ENCODE assay signal across 27 mouse cellular contexts in genomic region chr14:121959538-121959980, GRCm38 (mm10). TPM values are rescaled to one million over a fixed set of nuclear protein-coding genes. Genes with fewer than 3 reads are reported as not detected.
"Had no signal": no experiment of that assay in that cellular context is flagged by ENCODE, and none has a peak within 500 bp of the region (broad histone marks: within the 10 kb centered on the region; RNA-seq: fewer than 3 reads in every experiment).

No protein-coding gene starts in this region.

- H3K4me3 ChIP-seq: layer of hippocampus, adult 2 months; limb, embryonic 10.5 days; limb, embryonic 13.5 days; liver, embryonic 12.5 days; liver, embryonic 15.5 days; lung, embryonic 15.5 days; neural tube, embryonic 12.5 days; neural tube, embryonic 15.5 days had no signal

- H3K9ac ChIP-seq: limb, embryonic 13.5 days; liver, embryonic 12.5 days; liver, embryonic 15.5 days; lung, embryonic 15.5 days; neural tube, embryonic 12.5 days; neural tube, embryonic 15.5 days had no signal

- H3K4me2 ChIP-seq: limb, embryonic 13.5 days; liver, embryonic 12.5 days; liver, embryonic 15.5 days; lung, embryonic 15.5 days; midbrain, embryonic 11.5 days; neural tube, embryonic 12.5 days; neural tube, embryonic 15.5 days had no signal

- H3K4me1 ChIP-seq: neural tube, embryonic 12.5 days had no signal

- DNase-seq: kidney, adult 18-20 months; kidney, adult 9 months; kidney, postnatal 25 days; layer of hippocampus, adult 9-11 months; liver; lung, adult 18-20 months; lung, postnatal 10 days; lung, postnatal 36 days; midbrain, embryonic 14.5 days; retina, postnatal 1 day; thymus, adult 2 months; thymus, postnatal 25 days had no signal

- H3K9me3 ChIP-seq: limb, embryonic 10.5 days; limb, embryonic 13.5 days; liver, embryonic 12.5 days; liver, embryonic 15.5 days; lung, embryonic 15.5 days; neural tube, embryonic 12.5 days; neural tube, embryonic 15.5 days had no signal

- H3K36me3 ChIP-seq: liver, embryonic 15.5 days; lung, embryonic 15.5 days; neural tube, embryonic 12.5 days; neural tube, embryonic 15.5 days had no signal

- H3K27ac ChIP-seq: kidney, postnatal 0 days; layer of hippocampus, adult 2 months; limb, embryonic 10.5 days; limb, embryonic 13.5 days; liver, embryonic 12.5 days; liver, embryonic 15.5 days; lung, embryonic 15.5 days; neural tube, embryonic 12.5 days; neural tube, embryonic 15.5 days; stomach, postnatal 0 days had no signal

- H3K27me3 ChIP-seq: limb, embryonic 13.5 days; liver, embryonic 12.5 days; liver, embryonic 15.5 days; lung, embryonic 15.5 days; neural tube, embryonic 12.5 days; neural tube, embryonic 15.5 days had no signal

RNA-seq across cellular contexts. Expression of gene Gpr18, which starts 44.0 kb away (rescaled TPM):
- total RNA-seq: layer of hippocampus, adult 2 months; layer of hippocampus, postnatal 25 days; left cerebral cortex, adult 18-20 months; left cerebral cortex, postnatal 25 days; midbrain, postnatal 0 days had no signal
- polyA plus RNA-seq: liver, embryonic 12.5 days; midbrain, embryonic 14.5 days; neural tube, embryonic 15.5 days had no signal
